Mouse (Mus musculus): ENCODE measurements at regions not wholly inside any gene's neighbourhood (a gene's known extent, or its start where the extent isn't known, plus 50 kb on each side); places are given as distances from the start of the nearest gene placed in this dataset.

- DNase-seq (ENCODE audit: low spot score): no peak
These were observed 485.7 kb downstream of the Fat4 start for GRCm38 (mm10) chr3:39372426-39372950.

- peak; percentile 6 for DNase-seq (ENCODE audit: low spot score)
These were observed 488.7 kb downstream of the Fat4 start for GRCm38 (mm10) chr3:39375465-39375864.

DNA sequence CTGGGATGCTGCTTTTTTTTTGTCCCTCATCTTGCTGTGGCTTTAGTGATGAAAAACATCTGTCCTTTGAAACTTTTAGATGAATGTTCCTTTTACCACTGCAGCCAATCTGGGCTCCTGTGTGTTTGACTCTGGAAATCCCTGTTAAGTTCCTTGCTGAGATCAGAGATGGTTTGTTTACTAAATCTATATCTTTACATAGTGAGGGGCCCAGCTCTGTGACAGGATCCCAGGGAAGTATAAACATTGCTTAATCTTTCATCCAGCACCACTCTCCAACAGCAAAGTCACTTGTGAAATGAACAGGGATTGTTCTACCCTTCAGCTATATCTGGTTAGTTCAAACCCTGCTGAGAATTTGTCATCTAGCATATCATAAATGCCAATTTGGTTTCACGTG is 501.8 kb downstream of the Fat4 start:
- no peak for DNase-seq (ENCODE audit: low spot score)

- DNase-seq (ENCODE audit: low spot score): no peak
These were observed 503.7 kb downstream of the Fat4 start for GRCm38 (mm10) chr3:39390442-39390841.

GRCm38 (mm10) chr3:39392053-39392452 is 505.3 kb downstream of the Fat4 start:
- DNase-seq (ENCODE audit: low spot score): no peak

- DNase-seq (ENCODE audit: low spot score): no peak
These were observed 509.9 kb downstream of the Fat4 start for GRCm38 (mm10) chr3:39396672-39397071.

GRCm38 (mm10) chr3:39397255-39397654 is 510.5 kb downstream of the Fat4 start:
- DNase-seq (ENCODE audit: low spot score): no peak

DNA sequence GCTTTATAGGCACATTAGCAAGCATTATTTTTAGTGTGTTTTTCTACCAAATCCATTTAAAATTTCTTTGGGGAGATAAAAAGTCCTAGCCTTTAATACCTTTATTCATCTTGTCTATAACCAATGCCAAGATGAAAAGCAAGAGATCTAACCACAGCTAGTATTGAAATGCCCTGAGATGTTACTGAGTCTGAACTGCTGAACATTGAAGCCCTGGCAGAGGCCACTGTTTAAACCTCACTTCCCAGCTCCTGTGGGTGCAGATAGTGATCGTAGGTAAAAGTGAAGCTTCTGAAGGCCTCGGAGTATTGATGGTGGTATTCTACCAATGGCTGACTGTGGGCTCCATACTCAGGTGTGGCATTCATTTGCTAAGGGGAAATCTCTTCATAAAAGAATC is 510.9 kb downstream of the Fat4 start:
- no peak for DNase-seq (ENCODE audit: low spot score)

DNA sequence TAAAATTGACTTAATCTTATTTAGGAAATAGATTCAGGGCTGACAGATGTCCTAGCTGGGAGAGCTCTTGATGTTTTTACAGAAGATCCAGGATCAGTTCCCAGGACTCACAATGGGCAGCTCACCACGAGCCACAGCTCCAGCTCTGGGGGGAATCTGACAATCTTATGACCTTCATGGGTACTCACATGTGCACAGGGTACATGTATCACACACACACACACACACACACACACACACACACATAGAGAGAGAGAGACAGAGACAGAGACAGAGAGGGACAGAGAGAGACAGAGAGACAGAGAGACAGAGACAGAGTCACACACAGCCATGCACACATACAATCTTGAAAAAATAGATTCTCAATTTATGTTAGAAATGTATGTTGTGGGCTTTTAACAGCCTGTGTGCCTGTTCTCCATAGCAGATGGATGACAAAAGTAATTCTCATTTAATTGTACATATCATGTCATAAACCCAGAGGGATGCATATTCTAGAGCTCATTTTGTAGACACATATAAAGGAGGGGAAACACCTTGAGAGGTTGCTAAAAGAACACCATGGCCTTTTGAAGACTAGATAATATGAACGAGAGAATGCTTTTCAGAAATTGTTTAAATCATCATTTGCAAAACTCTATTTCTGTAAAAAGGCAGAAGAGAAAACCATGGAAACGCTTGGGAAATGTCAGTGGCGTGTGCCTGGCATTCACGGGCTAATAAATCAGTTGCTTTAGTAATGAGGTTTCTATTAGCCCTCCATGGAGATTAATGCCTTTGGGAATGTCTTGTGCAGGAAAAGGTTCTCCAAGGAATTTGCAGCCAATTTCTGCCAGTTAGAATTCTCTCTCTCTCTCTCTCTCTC is 538.3 kb downstream of the Fat4 start:
- DNase-seq (ENCODE audit: low spot score): no peak

GRCm38 (mm10) chr3:39425643-39426016 is 538.9 kb downstream of the Fat4 start:
- no peak for DNase-seq (ENCODE audit: low spot score)

GRCm38 (mm10) chr3:39443328-39443727 is 556.6 kb downstream of the Fat4 start:
- no peak for DNase-seq (ENCODE audit: low spot score)

DNA sequence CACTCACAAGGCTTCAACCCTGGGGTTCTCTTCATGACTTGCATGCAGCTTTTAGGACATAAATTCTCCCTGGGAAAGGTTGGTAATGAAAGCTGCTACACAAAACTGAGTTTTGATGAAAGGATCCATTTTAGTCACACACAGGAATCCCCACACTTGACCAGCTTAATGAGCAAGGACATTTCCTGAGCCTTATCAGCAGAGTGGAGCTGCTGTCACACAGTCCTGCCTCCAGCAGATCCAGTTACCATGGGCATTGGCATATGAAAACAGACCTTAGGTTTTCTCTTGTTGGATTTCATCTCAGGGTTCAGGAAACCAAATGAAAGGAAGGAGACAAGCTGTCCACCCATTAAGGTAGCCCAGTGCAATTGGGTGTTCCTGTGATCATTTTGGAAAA is 568.9 kb downstream of the Fat4 start:
- DNase-seq (ENCODE audit: low spot score): no peak

DNA sequence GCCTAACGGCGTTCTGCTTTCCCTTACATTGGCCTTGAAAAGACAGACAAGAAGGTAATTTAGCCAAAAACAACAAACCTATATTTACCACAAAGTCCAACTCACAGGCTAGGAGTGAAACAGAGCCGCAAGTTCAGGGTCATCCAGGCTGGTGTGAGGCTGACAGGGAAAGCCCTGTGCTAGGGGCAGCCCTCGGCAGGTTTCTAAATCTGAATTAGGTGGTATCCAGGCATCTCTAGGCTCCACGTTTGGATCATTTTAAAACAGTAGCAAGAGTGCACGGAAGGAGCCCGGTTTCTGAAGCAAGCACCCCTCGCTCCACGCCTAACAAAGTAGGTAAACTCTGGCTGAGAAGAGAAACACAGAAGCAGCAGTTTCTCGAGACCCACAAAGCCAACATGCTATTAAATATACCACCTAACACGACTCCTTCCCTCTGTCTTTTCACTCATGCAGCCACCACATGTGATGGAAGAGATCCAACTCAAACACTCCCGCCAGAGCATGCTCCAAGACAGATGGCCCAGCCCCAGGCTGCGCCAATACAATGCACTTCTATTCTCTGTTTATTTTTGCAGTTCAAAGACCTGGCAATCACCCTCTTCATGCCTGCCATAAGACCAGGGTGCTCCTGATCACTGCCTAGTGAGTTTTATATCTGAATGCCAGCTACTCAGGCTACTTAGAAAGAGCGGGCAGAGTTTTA is 573.6 kb downstream of the Fat4 start:
- no peak for DNase-seq (ENCODE audit: low spot score)

DNA sequence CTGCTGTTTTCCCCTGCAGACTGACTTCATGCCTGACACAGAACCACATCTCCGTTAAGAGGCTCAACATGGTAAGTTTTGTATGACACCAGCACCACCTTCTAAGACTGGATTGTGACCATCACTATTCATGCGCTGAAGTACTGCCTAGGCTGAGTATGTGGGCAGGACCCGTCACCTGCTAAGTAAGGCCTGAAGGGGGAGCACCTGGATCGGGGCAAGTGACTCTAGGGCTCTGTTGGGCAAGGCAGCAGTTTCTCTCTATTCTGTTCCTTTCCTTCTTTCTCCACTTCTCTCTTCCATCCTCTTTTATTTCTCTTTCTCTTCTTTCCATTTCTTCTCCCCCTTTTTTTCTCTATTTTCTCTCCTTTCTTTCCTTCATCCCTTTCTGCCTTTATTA is 574.8 kb downstream of the Fat4 start:
- no peak for DNase-seq (ENCODE audit: low spot score)

DNA sequence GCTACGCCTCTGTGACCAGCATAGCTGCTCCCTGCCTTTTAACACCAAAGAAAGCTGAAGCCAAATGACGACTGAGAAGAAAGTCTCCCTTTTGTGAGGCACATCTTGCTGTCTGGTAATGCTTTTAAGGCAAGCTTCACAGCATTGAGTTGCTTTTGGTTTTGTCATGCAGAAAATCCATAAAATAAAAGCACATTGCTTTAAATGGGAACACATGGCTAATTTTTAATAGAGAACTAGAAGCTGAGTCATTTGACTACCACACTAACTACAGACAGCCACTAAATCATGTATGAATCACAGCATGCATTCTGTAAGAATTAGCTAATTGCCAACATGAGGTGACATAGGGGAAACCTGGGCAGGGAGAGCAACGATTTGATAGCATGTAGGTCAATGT is 579.1 kb downstream of the Fat4 start:
- no peak for DNase-seq (ENCODE audit: low spot score)

DNA sequence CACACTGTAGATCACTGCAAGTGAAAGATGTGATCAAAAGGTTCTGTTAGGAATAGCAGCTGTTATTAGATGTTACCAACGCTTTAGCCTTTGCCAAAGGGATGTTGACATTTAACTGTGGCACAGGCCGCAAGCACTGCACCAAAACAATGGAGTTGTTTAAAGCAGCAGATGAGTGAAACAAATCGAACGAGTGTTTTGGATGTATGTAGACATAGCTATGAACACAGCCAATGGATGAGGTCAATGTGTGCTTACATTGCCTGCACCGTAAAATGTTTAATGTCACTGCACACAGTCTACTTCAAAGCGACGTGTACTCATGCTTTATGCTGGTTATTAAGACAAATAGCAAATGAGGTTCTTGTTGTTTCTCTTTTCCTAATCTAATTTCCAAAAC is 602.7 kb downstream of the Fat4 start:
- DNase-seq (ENCODE audit: low spot score): no peak

DNA sequence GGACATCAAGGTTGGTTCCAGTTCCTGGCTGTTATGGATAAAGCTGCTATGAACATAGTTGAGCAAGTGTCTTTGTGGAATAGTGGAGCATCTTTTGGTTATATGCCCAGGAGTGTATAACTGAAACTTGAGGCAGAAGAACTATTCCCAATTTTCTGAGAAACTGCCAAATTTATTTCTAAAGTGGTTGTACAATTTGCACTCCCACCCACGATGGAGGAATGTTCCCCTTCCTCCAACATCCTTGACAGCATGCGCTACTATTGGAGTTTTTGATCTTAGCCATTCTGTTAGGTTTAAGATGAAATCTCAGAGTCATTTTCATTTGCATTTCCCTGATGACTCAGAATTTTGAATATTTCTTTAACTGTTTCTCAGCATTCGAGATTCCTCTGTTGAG is 607.6 kb downstream of the Fat4 start:
- DNase-seq (ENCODE audit: low spot score): no peak

GRCm38 (mm10) chr3:39528087-39528486 is 641.3 kb downstream of the Fat4 start:
- DNase-seq (ENCODE audit: low spot score): no peak

GRCm38 (mm10) chr3:39537515-39537914 is 650.8 kb downstream of the Fat4 start:
- DNase-seq (ENCODE audit: low spot score): no peak

- DNase-seq (ENCODE audit: low spot score): no peak
These were observed 653.9 kb downstream of the Fat4 start for GRCm38 (mm10) chr3:39540530-39541118.

DNA sequence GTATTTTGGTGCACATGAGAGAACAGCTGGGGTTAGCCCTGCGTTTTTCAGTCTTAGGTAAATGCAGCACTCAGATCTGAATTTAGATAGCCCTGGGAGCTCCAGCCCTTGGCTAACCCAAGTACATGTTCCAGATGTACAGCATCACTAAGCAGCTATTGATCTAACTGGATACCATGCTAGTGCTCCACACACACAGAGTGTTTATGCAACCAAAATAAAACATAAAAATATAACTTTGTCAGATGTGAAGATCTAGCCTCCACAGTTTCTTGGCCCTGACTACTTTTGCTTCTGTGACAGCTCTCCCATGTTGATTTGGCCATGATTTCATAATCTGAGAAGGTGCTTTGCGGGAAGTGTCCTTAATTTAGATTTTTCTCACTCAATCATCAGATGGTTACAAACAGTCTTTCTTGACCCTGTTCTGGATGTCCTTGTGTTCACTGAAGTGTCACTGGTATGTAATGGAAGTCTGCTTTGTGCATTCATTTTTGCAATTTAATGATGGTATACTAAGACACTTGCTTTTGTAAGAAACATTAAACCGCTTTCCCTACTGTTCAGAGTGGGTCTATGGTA is 672.8 kb downstream of the Fat4 start:
- DNase-seq (ENCODE audit: low spot score): no peak

DNA sequence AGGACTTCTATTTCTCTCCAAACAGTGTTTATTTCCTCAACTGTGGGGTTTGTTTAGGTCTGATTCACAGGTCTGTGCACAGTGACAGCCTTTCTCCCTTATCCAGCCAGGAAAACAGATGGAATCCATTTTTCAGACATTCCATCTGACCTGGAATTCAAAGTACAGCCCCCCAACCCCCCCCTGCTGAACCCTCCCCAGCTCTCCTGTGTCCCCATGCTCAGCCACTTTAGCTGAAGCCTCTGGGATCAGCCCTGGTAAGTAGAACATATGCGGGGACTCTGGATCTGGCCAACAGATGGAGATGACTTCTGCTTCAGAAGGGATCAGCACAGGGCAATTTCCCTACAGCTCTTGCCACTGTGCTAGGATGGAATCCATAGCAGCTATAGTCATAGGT is 674.2 kb downstream of the Fat4 start:
- DNase-seq (ENCODE audit: low spot score): no peak
